Mouse (Mus musculus) stomach, embryonic 15.5 days (tissue): ENCODE measurements around the gene Ncor2. TPM values are rescaled to one million over a fixed set of nuclear protein-coding genes. Genes with fewer than 3 reads are reported as not detected.
"Not testable (repeated sequence)": the region's sequence is repeated elsewhere in the genome, so short reads cannot be mapped to it uniquely, and the experiment has no call there.

Experiments used
- ATAC-seq: fragments of 200-750 bp; cut with Nextera tagmentation; 2 replicates; pipeline ENCODE4 v1.8.0; 2017; ENCODE audit warnings: low read depth, moderate number of reproducible peaks, moderate TSS enrichment; ENCODE audit not compliant: insufficient read depth, low FRiP score
- H3K27ac ChIP-seq: fragments of 300-500 bp; sonication (generic); 2 replicates; pipeline ENCODE4 v1.5.1; 2015; ENCODE audit warnings: mild to moderate bottlenecking, inconsistent platforms
- H3K27me3 ChIP-seq: fragments of 300-500 bp; sonication (generic); replicated peaks from 2 replicates; pipeline ENCODE4 v1.6.1; 2015; ENCODE audit warnings: inconsistent platforms
- H3K36me3 ChIP-seq: fragments of 300-500 bp; sonication (generic); 2 replicates; pipeline ENCODE4 v1.6.1; 2015; ENCODE audit warnings: inconsistent platforms
- H3K4me1 ChIP-seq: fragments of 300-500 bp; sonication (generic); 2 replicates; pipeline ENCODE4 v1.6.1; 2015; ENCODE audit warnings: inconsistent platforms
- H3K4me2 ChIP-seq: fragments of 300-500 bp; sonication (generic); 2 replicates; pipeline ENCODE4 v1.6.1; 2015; ENCODE audit warnings: mild to moderate bottlenecking, inconsistent platforms
- H3K4me3 ChIP-seq: fragments of 300-500 bp; sonication (generic); replicated peaks from 2 replicates; pipeline ENCODE4 v1.5.1; 2015; ENCODE audit warnings: inconsistent platforms
- H3K9ac ChIP-seq: fragments of 300-500 bp; sonication (generic); 2 replicates; pipeline ENCODE4 v1.6.1; 2015; ENCODE audit warnings: inconsistent platforms
- H3K9me3 ChIP-seq: fragments of 300-500 bp; sonication (generic); 2 replicates; pipeline ENCODE4 v1.6.1; 2016; ENCODE audit warnings: inconsistent platforms
- WGBS: fragments of 180-500 bp; shearing (Covaris S2); methylation state at CpG from one replicate; pipeline ENCODE4 v1.1.7; 2015; 5-methylcytosine and 5-hydroxymethylcytosine counted together
- polyA plus RNA-seq: library from polyadenylated mRNA; unstranded; fragments of >200 nt; fragmentation: Nextera tagmentation; extraction: Ambion mirVana; gene quantifications from 2 replicates; pipeline ENCODE4 v1.2.1, GENCODE M21; 2015

Gene Ncor2
- polyA plus RNA-seq, 1 experiment from 2014 or later, result 26.7 TPM

DNA sequence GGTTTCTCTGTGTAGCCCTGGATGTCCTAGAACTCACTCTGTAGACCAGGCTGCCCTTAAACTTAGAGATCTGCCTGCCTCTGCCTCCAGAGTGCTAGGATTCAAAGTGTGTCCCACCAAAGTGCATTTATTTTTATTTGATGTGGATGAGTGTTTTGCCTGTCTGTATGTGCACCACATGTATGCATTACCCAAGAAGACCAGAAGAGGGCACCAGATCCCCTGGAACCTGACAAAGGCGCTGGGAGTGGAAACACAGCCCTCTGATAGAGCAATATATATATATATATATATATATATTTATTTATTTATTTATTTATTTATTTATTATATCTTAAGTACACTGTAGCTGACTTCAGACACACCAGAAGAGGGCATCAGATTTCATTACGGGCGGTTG lies 25.9 kb upstream of the Ncor2 start:
- not testable (repeated sequence) for H3K9me3 ChIP-seq, H3K4me2 ChIP-seq, ATAC-seq, H3K4me3 ChIP-seq, H3K27ac ChIP-seq, H3K27me3 ChIP-seq, H3K9ac ChIP-seq, H3K36me3 ChIP-seq
- H3K4me1 ChIP-seq, result peaks cover 11% of the 10 kb centered on the region; the same call in 1 of the 2 replicates
- WGBS, result 93% methylated on average over 3 of the region's 3 CpGs

DNA sequence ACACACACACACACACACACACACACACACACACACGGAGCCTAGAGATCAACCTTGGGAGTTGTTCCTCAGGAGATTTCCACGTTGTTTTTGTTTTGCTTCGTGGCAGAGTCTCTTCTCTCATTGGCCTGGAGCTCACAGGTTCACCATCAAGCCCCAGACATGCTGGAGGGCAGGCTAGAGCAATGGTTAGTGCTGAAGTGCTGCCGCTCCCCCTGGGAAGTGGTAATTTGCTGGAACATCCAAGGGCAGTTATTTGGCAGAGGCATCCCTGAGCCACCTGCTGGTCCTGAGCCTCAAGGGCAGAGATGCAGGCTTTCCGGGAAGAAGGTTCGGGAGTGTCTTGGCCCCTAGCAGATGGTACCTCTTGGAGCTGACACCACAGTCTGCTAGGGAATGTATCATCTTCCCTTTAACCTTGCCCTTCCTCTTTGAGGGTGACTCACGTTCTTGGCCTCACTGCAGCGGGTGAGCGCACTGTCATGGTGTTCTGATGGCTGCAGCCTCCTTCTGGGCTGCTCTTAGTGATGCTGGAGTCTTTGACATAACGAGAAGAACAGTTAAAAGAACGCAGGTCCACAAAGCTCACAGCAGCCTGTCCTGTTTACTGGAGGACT lies 25.3 kb upstream of the Ncor2 start:
- Histone ChIP-seq H3K27me3 (no peaks in the 10 kb centered on the region), H3K4me1 (peaks cover 11% of the 10 kb centered on the region; the same call in 1 of the 2 replicates), H3K4me3 (no peak overlapping the region), H3K9ac (no peak overlapping the region), H3K27ac (no peak overlapping the region), H3K4me2 (no peak overlapping the region), H3K36me3 (no peaks in the 10 kb centered on the region), H3K9me3 (no peaks in the 10 kb centered on the region)
- WGBS, result 83% methylated on average over 11 of the region's 11 CpGs
- ATAC-seq, result no peak

DNA sequence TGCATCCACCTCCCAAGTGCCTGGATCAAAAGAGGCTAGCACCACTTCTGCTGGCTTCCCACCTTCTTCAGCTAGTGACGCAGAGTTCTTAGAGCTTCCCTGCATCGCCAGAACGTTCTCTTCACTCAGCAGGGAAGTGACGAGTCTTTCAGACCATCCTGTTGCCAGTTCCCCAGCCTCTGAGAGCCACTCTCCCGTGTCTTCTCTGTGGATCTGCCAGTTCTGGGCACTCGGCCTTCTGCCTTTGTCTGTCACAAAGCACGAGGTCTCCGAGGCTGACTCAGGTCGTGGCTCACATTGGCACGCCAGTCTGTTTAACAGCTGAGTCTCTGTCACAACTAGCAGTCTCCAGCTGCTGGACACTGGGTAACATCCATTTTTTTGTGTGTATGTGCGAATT lies 24.7 kb upstream of the Ncor2 start:
- peaks cover 11% of the 10 kb centered on the region; the same call in 1 of the 2 replicates for H3K4me1 ChIP-seq

DNA sequence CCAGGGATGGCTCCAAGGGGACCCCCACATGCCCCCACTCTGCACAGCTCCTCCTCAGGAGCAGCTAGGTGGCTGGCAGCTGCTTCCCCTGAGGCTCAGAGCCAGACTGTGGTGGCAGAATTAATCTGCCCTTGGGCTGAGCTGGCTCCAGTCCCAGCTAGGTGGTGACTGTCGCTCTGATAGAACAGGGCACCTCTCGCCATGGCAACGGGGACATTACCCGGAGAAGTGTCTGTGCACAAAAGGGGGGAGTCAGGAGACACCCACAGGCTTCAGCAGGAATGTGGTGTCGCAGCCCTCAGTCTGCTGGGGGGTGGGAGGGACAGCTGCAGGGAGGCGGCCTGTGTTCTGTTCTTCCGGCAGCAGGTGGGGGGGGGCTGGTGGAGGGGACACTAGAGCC lies 24.1 kb upstream of the Ncor2 start:
- Histone ChIP-seq H3K36me3 (no peaks in the 10 kb centered on the region), H3K9me3 (no peaks in the 10 kb centered on the region), H3K27me3 (no peaks in the 10 kb centered on the region), H3K27ac (no peak overlapping the region), H3K9ac (no peak overlapping the region), H3K4me1 (peaks cover 11% of the 10 kb centered on the region; the same call in 1 of the 2 replicates), H3K4me3 (no peak overlapping the region), H3K4me2 (no peak overlapping the region)
- WGBS, result 18% methylated on average over 7 of the region's 7 CpGs
- ATAC-seq, result 0 out of 2 replicates have a peak, but pooled peaks have one; percentile 21

More for the DNA sequence above, 24.7 kb upstream of the Ncor2 start:
- H3K4me3 ChIP-seq, result no peak overlapping the region
- no peak overlapping the region for H3K9ac ChIP-seq
- ATAC-seq, result no peak
- 63% methylated on average over 11 of the region's 11 CpGs for WGBS
- H3K36me3 ChIP-seq, result no peaks in the 10 kb centered on the region
- no peak overlapping the region for H3K4me2 ChIP-seq
- no peaks in the 10 kb centered on the region for H3K27me3 ChIP-seq
- no peaks in the 10 kb centered on the region for H3K9me3 ChIP-seq
- H3K27ac ChIP-seq, result no peak overlapping the region

DNA sequence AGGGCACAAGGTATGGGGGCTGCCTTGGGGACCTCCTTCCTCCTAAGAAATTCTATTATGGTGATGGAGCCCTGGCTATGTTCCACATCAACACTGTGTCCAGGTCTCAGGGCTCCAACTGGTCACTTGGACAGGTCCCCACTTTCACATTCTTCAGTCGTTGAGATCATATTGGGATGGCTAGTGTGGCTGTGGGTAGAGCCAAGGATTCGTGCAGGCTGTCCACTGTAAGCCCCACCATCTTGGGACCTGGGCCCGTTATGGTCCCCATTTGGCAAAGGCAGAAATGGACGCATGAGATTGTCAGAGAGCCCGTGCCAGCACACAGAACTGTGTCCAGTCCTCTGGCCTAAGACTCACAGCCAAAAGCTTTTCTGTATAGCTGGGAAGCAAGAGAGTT lies 23.1 kb upstream of the Ncor2 start:
- no peaks in the 10 kb centered on the region for H3K36me3 ChIP-seq
- no peak overlapping the region for H3K4me2 ChIP-seq
- no peak overlapping the region for H3K27ac ChIP-seq
- ATAC-seq, result no peak
- H3K27me3 ChIP-seq, result no peaks in the 10 kb centered on the region
- H3K4me3 ChIP-seq, result no peak overlapping the region
- H3K4me1 ChIP-seq, result peaks cover 11% of the 10 kb centered on the region; the same call in 1 of the 2 replicates
- WGBS, result 79% methylated on average over 5 of the region's 5 CpGs
- no peak overlapping the region for H3K9ac ChIP-seq
- H3K9me3 ChIP-seq, result no peaks in the 10 kb centered on the region

DNA sequence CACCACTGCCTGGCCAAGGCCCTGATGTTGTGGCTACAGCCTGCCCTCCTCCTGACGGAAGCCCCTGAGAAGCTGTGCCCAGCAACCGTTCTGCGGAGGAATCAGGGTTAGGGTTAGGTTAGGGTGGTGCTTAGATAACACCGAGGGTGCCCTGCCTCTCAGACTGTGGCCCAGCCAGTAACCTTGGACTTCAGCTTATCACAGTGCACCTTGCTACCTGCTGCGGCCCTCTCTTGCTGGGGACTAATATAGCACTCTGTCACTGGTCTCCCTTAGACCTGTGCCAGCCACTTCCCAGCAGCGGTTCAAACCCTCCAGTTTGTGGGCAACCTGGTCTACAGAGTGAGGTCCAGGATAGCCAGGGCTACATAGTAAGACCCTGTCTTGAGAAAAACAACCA lies 20.1 kb upstream of the Ncor2 start:
- no peaks in the 10 kb centered on the region for H3K9me3 ChIP-seq
- no peaks in the 10 kb centered on the region for H3K27me3 ChIP-seq
- no peaks in the 10 kb centered on the region for H3K36me3 ChIP-seq
- peaks cover 23% of the 10 kb centered on the region; the same call in 1 of the 2 replicates for H3K4me1 ChIP-seq
- ATAC-seq, result no peak
- WGBS, result 81% methylated on average over 6 of the region's 6 CpGs
- H3K4me3 ChIP-seq, result no peak overlapping the region
- no peak overlapping the region for H3K27ac ChIP-seq
- H3K4me2 ChIP-seq, result no peak overlapping the region
- H3K9ac ChIP-seq, result no peak overlapping the region

DNA sequence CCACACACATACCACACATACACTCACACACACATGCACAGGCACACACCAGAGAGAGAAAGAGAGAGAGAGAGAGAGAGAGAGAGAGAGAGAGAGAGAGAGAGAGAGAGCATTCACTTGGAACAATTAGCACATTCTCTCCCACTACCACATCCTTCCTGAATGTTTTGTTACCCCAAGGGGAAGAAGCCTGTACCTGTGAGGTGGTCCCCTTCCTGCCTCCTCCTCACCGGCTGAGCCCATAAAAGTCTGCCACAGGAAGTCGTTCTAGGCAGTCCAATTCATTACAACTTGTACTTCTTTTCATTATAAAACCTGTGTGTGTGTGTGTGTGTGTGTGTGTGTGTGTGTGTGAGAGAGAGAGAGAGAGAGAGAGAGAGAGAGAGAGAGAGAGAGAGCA lies 18.3 kb upstream of the Ncor2 start:
- not testable (repeated sequence) for H3K4me2 ChIP-seq, H3K27me3 ChIP-seq, H3K27ac ChIP-seq, H3K9me3 ChIP-seq, H3K9ac ChIP-seq, ATAC-seq, H3K36me3 ChIP-seq, H3K4me3 ChIP-seq
- WGBS, result 62% methylated on average over 2 of the region's 2 CpGs
- peaks cover 20% of the 10 kb centered on the region; the same call in 1 of the 2 replicates for H3K4me1 ChIP-seq

DNA sequence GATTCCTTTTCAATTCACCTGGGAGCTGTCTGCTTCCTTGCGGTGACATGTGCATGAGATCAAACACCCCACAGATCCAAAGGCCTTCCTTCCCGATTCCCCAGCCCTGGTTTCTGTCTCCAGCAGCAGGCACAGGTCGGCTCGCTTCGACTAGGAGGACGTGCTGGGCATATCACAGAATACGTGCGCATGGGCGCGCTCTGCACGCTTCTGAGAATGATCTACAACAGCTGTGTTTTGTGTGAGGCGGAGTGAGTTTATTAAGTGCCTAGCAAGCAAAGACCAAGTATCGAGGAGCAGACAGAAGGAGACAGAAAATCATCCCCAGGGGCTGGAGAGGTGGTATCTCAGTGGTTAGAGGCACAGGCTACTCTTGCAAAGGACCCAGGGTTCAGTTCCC lies 17.0 kb upstream of the Ncor2 start:
- no peaks in the 10 kb centered on the region for H3K27me3 ChIP-seq
- H3K9me3 ChIP-seq, result no peaks in the 10 kb centered on the region
- no peak overlapping the region for H3K4me2 ChIP-seq
- no peak for ATAC-seq
- H3K9ac ChIP-seq, result no peak overlapping the region
- peaks cover 23% of the 10 kb centered on the region; the same call in 1 of the 2 replicates for H3K4me1 ChIP-seq
- 0 out of 2 replicates have a peak overlapping the region, but pooled peaks have one; percentile 50 for H3K27ac ChIP-seq
- H3K4me3 ChIP-seq, result no peak overlapping the region
- no peaks in the 10 kb centered on the region for H3K36me3 ChIP-seq
- 54% methylated on average over 13 of the region's 13 CpGs for WGBS

DNA sequence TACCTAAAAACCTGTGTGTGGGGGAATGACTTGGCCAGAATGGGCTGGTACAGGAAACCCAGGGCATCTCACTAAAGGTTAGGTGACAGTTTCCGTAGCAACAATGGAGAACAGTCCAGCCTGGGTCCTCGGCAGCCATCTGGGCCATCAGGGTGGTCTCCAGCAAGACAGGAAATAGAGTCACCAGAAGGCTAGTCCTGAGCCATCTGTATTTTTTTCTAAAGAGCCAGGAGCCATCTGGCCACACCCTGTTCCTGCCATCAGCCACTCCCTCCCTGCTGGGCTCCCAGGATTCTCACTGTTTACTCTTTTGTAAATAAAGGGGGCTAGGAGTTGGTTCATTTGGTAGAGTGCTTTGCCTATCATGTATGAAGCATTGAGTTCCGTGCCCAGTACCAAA lies 16.1 kb upstream of the Ncor2 start:
- 44% methylated on average over 3 of the region's 3 CpGs for WGBS

DNA sequence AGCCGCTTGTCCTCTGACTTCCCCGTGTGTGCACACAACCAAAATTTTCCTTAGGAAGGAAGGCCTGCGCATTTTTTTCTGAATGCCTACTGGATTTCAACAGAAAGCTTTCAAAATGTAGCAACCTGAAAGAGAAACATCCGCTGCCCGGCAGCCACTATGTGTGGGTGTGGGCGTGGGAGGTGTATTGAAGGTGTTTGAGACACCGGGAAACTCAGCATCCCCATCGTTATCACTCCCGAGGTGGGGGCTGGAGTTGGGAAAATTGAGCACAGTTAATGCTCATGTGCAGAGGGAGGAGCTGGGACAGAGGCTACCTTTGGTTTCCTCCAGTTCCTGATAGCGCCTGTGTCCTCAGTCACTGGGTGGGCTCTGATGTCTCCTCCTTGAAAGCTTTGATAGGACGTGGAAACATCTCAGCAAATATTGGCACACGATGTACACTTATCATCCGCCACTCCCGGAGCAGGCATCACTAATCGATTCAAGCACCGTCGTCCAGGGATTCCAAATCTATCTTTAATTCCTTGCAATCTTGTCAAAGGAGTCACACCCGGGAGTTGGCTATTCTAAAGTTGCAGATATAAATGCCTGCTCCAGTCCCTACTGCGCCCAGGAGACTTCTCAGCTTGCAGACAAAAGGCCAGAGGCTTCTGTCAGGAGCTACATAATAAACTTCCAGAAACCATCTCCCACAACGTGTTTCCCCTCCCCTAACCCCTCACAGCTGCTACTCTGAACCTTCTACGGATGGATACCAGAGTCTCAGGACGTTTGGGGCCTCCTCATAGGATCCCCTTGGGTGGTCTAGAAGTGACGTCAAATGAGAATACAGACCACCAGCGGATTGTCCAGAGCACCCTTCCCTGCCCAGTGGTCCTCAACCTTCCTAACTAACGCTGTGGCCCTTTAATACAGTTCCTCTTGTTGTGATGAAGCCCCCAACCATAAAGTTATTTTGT lies 14.7 kb upstream of the Ncor2 start:
- peak overlapping the region; percentile 17 for H3K4me2 ChIP-seq
- WGBS, result 54% methylated on average over 25 of the region's 25 CpGs
- no peak overlapping the region for H3K9ac ChIP-seq
- H3K27ac ChIP-seq, result peak overlapping the region; percentile 70
- no peaks in the 10 kb centered on the region for H3K9me3 ChIP-seq
- no peaks in the 10 kb centered on the region for H3K27me3 ChIP-seq
- H3K36me3 ChIP-seq, result no peaks in the 10 kb centered on the region
- no peak for ATAC-seq
- H3K4me1 ChIP-seq, result peaks cover 24% of the 10 kb centered on the region; the same call in 1 of the 2 replicates
- no peak overlapping the region for H3K4me3 ChIP-seq

More for the DNA sequence above, 16.1 kb upstream of the Ncor2 start:
- Histone ChIP-seq H3K9me3 (no peaks in the 10 kb centered on the region), H3K4me2 (no peak overlapping the region), H3K27ac (0 out of 2 replicates have a peak overlapping the region, but pooled peaks have one; percentile 4), H3K4me3 (no peak overlapping the region), H3K27me3 (no peaks in the 10 kb centered on the region), H3K9ac (no peak overlapping the region), H3K36me3 (no peaks in the 10 kb centered on the region), H3K4me1 (peaks cover 23% of the 10 kb centered on the region; the same call in 1 of the 2 replicates)
- no peak for ATAC-seq

DNA sequence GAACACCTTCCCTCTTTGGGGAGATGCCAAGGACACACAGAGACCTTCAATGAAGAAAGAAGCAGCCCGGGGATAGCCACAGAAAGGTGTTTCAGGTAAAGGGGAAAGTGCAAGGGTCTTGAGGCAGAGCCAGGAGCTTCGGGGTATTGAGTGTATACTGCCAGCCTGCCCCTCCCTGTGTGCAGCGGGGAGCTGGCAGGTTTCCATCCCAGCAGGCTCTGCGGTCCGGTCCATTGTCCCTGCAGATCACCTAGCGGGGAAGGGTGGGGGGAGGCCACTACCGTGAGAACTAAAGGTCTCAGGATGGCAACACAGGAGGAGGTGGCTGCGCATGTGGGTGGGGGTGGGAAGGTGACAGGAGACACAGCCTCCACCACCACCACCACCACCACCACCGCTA lies 12.6 kb upstream of the Ncor2 start:
- Histone ChIP-seq H3K9ac (no peak overlapping the region), H3K9me3 (no peaks in the 10 kb centered on the region), H3K27me3 (no peaks in the 10 kb centered on the region), H3K4me3 (no peak overlapping the region), H3K4me1 (peaks cover 26% of the 10 kb centered on the region; the same call in 1 of the 2 replicates), H3K4me2 (no peak overlapping the region), H3K36me3 (no peaks in the 10 kb centered on the region), H3K27ac (no peak overlapping the region)
- WGBS, result 61% methylated on average over 9 of the region's 9 CpGs
- ATAC-seq, result no peak
